Mouse (Mus musculus): Measurements from ENCODE around the gene Ino80. TPM values are rescaled to one million over a fixed set of nuclear protein-coding genes. Genes with fewer than 3 reads are reported as not detected.

The Ino80 gene
- polyA plus RNA-seq, 1 experiment from 2014 or later = 4.6 TPM

- no peaks in the 10 kb centered on the region for H3K9me3 ChIP-seq
- 0% methylated on average over 33 of the region's 33 CpGs for WGBS
- H3K27ac ChIP-seq = peak within 1 kb of the TSS; percentile 58
- no peaks in the 10 kb centered on the region for H3K36me3 ChIP-seq (replicated peaks)
- peaks cover 68% of the 10 kb centered on the region for H3K4me1 ChIP-seq
- DNase-seq (ENCODE audit: extremely low spot score, low spot score) = peak; percentile 58
- H3K4me3 ChIP-seq = peak within 1 kb of the TSS; percentile 55
- peaks cover 100% of the 10 kb centered on the region for H3K27me3 ChIP-seq (ENCODE audit: poor library complexity, severe bottlenecking)
These were observed 151.8 kb downstream of the Ino80 start, which contains the start of gene Dll4 for GRCm38 (mm10) chr2:119325568-119326143. Dll4 (plus strand) TSS chr2:119325784.

DNA sequence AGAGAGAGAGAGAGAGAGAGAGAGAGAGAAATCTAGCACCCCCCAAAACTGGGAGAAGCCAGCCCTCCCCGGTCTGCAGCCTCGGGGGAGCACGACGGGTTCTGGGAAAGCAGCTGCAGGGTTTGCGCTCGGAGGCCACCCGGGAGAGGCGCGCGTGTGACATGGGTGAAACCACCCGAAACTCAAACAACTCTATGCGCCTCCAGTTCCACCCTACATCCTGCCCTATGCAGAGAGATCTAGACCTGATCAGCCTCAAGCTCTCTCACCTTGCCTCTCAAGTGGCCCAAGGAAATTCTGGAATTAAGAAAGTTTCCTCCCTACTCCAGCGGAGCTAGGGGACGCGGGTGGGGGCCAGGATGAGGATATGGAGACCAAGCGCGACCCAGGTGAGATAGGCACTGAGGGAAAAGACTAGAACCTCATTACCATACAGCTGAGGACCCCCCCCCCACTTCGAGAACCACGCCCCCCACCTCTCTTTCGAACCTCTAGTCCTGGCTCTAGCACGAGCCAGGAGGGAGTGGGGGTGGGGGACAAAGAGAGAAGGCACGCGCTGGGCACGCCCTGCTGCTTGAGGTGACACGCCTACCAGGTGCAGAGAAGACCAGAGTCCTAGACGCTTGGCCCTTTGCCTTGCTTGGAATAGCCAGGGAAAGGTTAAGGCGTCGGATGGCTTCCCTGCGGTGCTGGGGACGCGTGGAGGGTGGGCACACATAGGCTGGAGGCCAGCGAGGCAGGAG is 152.7 kb downstream of the Ino80 start:
- H3K27me3 ChIP-seq (ENCODE audit: poor library complexity, severe bottlenecking) = peaks cover 100% of the 10 kb centered on the region
- H3K9me3 ChIP-seq = no peaks in the 10 kb centered on the region
- peaks cover 68% of the 10 kb centered on the region for H3K4me1 ChIP-seq
- 1% methylated on average over 32 of the region's 32 CpGs for WGBS
- H3K36me3 ChIP-seq (replicated peaks) = no peaks in the 10 kb centered on the region
- peak overlapping the region; percentile 55 for H3K4me3 ChIP-seq
- H3K27ac ChIP-seq = no peak overlapping the region
- DNase-seq (ENCODE audit: extremely low spot score, low spot score) = no peak

DNA sequence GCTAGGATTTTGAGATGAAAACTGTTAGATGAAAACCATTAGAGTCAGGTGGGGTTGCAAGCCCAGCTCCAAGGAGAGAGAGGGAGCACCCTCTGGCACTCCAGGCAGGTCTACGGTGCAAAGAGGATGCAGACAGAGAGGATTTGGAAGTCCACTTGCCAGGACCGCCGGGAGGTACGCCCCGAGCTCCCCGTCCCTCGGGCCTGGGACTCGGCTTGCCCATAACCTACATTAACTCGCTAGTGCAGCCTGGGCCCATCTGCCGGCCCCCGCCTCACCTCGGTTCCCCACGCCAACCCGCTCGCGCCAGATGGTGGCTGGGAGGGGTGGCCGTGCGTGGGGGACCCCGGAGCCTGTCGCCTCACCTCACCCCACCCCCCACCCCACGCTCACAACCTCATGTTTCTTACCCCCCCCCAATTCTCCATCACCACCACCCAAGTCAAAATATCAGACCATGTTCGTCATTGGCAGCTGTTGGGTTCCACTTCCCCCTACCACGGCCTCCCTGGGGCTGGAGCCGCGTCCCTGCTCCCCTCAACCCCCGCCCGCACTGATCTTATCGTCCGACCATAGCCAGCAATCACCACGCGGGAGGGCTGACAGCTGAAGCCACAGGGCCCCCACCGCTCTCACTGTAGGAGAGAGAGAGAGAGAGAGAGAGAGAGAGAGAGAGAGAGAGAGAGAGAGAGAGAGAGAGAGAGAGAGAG is 153.5 kb downstream of the Ino80 start:
- WGBS = 1% methylated on average over 32 of the region's 32 CpGs
- no peak overlapping the region for H3K27ac ChIP-seq
- H3K4me3 ChIP-seq = peak overlapping the region; percentile 55
- peaks cover 100% of the 10 kb centered on the region for H3K27me3 ChIP-seq (ENCODE audit: poor library complexity, severe bottlenecking)
- no peak for DNase-seq (ENCODE audit: extremely low spot score, low spot score)
- H3K4me1 ChIP-seq = peaks cover 64% of the 10 kb centered on the region
- H3K9me3 ChIP-seq = no peaks in the 10 kb centered on the region
- no peaks in the 10 kb centered on the region for H3K36me3 ChIP-seq (replicated peaks)

Other genes with a start within 250 kb of the Ino80 start
- gene Ppp1r14d, start 247.8 kb downstream of the Ino80 start, polyA plus RNA-seq (2016; fragmentation: Nextera tagmentation; extraction: Ambion mirVana) = 0.19 TPM in 1 of 2 replicates, not detected in the other
- 3.5 and 4.4 TPM in 2 replicates for gene Spint1, start 240.3 kb downstream of the Ino80 start, polyA plus RNA-seq (2016; fragmentation: Nextera tagmentation; extraction: Ambion mirVana)
- gene Rhov, start 206.4 kb downstream of the Ino80 start, polyA plus RNA-seq (2016; fragmentation: Nextera tagmentation; extraction: Ambion mirVana) = 0.44 and 0.58 TPM in 2 replicates
- gene Vps18, start 188.9 kb downstream of the Ino80 start, polyA plus RNA-seq (2016; fragmentation: Nextera tagmentation; extraction: Ambion mirVana) = 23.0 and 23.6 TPM in 2 replicates
- 3.3 and 4.0 TPM in 2 replicates for gene Dll4, start 151.9 kb downstream of the Ino80 start, polyA plus RNA-seq (2016; fragmentation: Nextera tagmentation; extraction: Ambion mirVana)
- gene Chac1, start 126.5 kb downstream of the Ino80 start, polyA plus RNA-seq (2016; fragmentation: Nextera tagmentation; extraction: Ambion mirVana) = 1.3 and 1.4 TPM in 2 replicates
- gene Exd1, start 69.9 kb upstream of the Ino80 start, polyA plus RNA-seq (2016; fragmentation: Nextera tagmentation; extraction: Ambion mirVana) = 0.73 and 0.82 TPM in 2 replicates
- gene Chp1, start 70.0 kb upstream of the Ino80 start, polyA plus RNA-seq (2016; fragmentation: Nextera tagmentation; extraction: Ambion mirVana) = 50.6 and 51.5 TPM in 2 replicates
- gene Nusap1, start 140.6 kb upstream of the Ino80 start, polyA plus RNA-seq (2016; fragmentation: Nextera tagmentation; extraction: Ambion mirVana) = 98.4 and 100 TPM in 2 replicates
- gene Oip5, start 140.8 kb upstream of the Ino80 start, polyA plus RNA-seq (2016; fragmentation: Nextera tagmentation; extraction: Ambion mirVana) = 43.2 and 47.5 TPM in 2 replicates
- 50.5 and 53.9 TPM in 2 replicates for gene Ndufaf1, start 185.1 kb upstream of the Ino80 start, polyA plus RNA-seq (2016; fragmentation: Nextera tagmentation; extraction: Ambion mirVana)
- 56.5 and 61.8 TPM in 2 replicates for gene Rtf1, start 197.4 kb upstream of the Ino80 start, polyA plus RNA-seq (2016; fragmentation: Nextera tagmentation; extraction: Ambion mirVana)

Measured in forebrain, embryonic 10.5 days (tissue).